Mouse (Mus musculus) lung, postnatal 0 days (tissue): ENCODE measurements at regions not wholly inside any gene's neighbourhood (a gene's known extent, or its start where the extent isn't known, plus 50 kb on each side); places are given as distances from the start of the nearest gene placed in this dataset.
A peak's percentile ranks its signal among the peaks of the same experiment; 100 is the strongest.

ENCODE experiments used
- CTCF ChIP-seq: IDR thresholded peaks from 2 replicates; pipeline ENCODE4 v1.5.1; 2016; ENCODE audit warnings: antibody characterized with exemption, mild to moderate bottlenecking
- EP300 ChIP-seq: IDR thresholded peaks from 2 replicates; pipeline ENCODE4 v1.6.1; 2016; ENCODE audit warnings: antibody characterized with exemption, mild to moderate bottlenecking, control low read depth

GRCm38 (mm10) chr12:77667875-77668204, 429.9 kb downstream of the Fut8 start:
- peak; percentile 86 for TF ChIP-seq CTCF
- TF ChIP-seq EP300, result no peak
